Mouse (Mus musculus): ENCODE data around the gene Aspa. TPM values are rescaled to one million over a fixed set of nuclear protein-coding genes. Genes with fewer than 3 reads are reported as not detected.
A peak's percentile ranks its signal among the peaks of the same experiment; 100 is the strongest.

Gene Aspa
- 3.7 and 4.1 TPM in 2 replicates for polyA plus RNA-seq (2014; fragmentation: Nextera tagmentation; extraction: Ambion mirVana)

DNA sequence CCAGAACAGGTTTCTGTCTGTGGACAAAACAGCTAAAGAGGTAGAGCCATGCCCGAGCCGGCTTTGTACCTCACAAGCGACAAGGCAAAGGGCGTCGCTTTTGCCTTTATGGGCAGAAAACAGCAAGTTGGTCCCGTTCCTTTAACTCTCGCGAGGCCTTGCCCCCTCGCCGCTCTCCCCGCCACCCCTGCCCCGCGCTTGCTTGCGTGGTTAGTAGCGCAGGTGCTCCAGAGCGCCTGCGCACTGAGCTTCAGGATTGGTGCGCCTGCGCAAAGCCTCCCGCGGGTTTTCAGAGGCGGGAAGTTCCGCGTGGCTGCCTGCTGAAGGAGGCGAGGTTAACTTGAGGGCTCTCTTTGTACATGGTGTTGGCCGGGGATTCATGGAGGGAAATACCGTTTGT lies at the start of gene Aspa, which contains the start of the genes Gm49340 and Spata22:
Gene Aspa (minus strand): TSS at position 155 of the 400 bp plus-strand sequence.
Gene Gm49340 (plus strand): TSS at position 300 of the 400 bp plus-strand sequence.
Gene Spata22 (plus strand): TSS at position 300 of the 400 bp plus-strand sequence.
- 0 out of 2 replicates have a peak, but pooled peaks cover 2% of the 10 kb centered on the region for H3K4me1 ChIP-seq (ENCODE audit: control insufficient read depth, insufficient read depth, low read length)
- WGBS = 79% methylated on average over 27 of the region's 27 CpGs
- H3K4me3 ChIP-seq (ENCODE audit: low read depth, low read length) = no peak within 1 kb of the TSS
- H3K9me3 ChIP-seq (ENCODE audit: control insufficient read depth, low read depth, low read length) = no peaks in the 10 kb centered on the region
- H3K36me3 ChIP-seq (ENCODE audit: control insufficient read depth, insufficient read depth, low read length) = no peaks in the 10 kb centered on the region
- no peak within 1 kb of the TSS for H3K9ac ChIP-seq (replicated peaks; ENCODE audit: low read depth, low read length)
- H3K4me2 ChIP-seq (replicated peaks; ENCODE audit: low read depth, low read length) = no peak within 1 kb of the TSS
- no peak within 1 kb of the TSS for H3K27ac ChIP-seq (ENCODE audit: low read length)
- no peaks in the 10 kb centered on the region for H3K27me3 ChIP-seq (ENCODE audit: control insufficient read depth, insufficient read depth, low read length)
- no peak for ATAC-seq (ENCODE audit: insufficient number of reproducible peaks, insufficient read depth, low FRiP score, low read depth)

DNA sequence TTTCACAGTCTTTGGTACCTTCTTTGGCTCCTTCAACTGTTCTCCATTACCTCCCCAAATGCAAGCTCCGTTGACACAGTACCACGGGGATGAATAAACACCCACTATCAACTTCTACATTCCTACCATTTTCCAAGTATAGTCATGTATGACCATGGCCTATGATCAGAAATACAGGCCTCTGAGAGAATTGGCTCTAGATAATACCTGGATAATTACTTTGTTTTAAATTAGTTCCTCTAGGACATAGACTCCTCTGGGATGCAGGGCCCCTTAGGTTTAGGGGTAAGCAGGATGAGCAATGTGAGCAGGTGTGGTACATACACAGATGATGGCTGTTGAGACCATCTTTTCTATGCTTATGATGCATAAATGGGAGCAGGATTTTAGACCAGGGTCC lies 41.5 kb upstream of the Aspa start, which contains the start of gene Olfr376:
Gene Olfr376 (plus strand): TSS at position 301 of the 400 bp plus-strand sequence.
- H3K27me3 ChIP-seq (ENCODE audit: control insufficient read depth, insufficient read depth, low read length) = no peaks in the 10 kb centered on the region
- no peak within 1 kb of the TSS for H3K4me2 ChIP-seq (replicated peaks; ENCODE audit: low read depth, low read length)
- WGBS = 76% methylated on average over 2 of the region's 2 CpGs
- H3K9ac ChIP-seq (replicated peaks; ENCODE audit: low read depth, low read length) = no peak within 1 kb of the TSS
- H3K9me3 ChIP-seq (ENCODE audit: control insufficient read depth, low read depth, low read length) = no peaks in the 10 kb centered on the region
- H3K4me3 ChIP-seq (ENCODE audit: low read depth, low read length) = no peak within 1 kb of the TSS
- no peaks in the 10 kb centered on the region for H3K4me1 ChIP-seq (ENCODE audit: control insufficient read depth, insufficient read depth, low read length)
- ATAC-seq (ENCODE audit: insufficient number of reproducible peaks, insufficient read depth, low FRiP score, low read depth) = no peak
- no peaks in the 10 kb centered on the region for H3K36me3 ChIP-seq (ENCODE audit: control insufficient read depth, insufficient read depth, low read length)
- H3K27ac ChIP-seq (ENCODE audit: low read length) = no peak within 1 kb of the TSS

DNA sequence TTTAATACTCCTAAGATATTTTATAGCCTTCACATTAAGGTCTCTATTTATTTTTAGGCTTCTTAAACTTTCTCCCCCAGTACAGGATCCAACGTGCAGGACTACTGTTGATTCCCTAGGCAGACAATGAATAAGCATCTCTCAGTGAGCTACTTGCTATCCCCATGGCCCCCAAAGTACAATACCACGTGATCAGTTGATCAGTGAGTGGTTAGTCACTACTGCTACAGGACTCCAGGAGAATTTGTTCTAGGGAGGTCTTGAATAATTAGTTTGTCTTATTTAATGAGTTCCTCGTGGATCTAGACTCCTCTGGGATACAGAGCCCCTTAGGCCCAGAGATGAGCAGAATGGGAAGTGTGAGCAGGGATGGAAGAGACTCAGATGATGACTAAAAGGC lies 21.1 kb upstream of the Aspa start, which contains the start of gene Olfr20:
Gene Olfr20 (plus strand): TSS at position 301 of the 400 bp plus-strand sequence.
- ATAC-seq (ENCODE audit: insufficient number of reproducible peaks, insufficient read depth, low FRiP score, low read depth) = no peak

DNA sequence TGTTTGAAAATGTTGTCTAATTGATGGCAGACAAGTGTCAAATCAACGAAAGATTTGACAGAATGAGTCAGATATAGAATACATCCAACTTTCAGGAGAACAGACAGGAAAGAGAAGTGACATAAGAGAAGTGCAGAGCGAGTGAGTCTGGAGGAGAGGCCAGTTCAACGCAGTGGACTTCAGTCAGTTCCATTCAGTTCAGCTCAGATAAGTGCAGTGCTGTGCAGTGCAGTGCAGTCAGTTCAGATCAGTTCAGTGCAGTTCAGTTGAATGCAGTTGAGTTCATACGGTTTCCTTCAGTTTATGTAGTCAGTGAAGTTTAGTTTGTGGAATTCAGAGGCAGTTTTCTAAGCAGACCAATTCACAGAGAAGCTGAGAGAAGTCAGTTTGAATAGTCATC lies 7.5 kb upstream of the Aspa start:
- Histone ChIP-seq H3K9ac (replicated peaks; ENCODE audit: low read depth, low read length) (no peak overlapping the region), H3K4me1 (ENCODE audit: control insufficient read depth, insufficient read depth, low read length) (no peaks in the 10 kb centered on the region), H3K9me3 (ENCODE audit: control insufficient read depth, low read depth, low read length) (no peaks in the 10 kb centered on the region), H3K4me3 (ENCODE audit: low read depth, low read length) (no peak overlapping the region), H3K36me3 (ENCODE audit: control insufficient read depth, insufficient read depth, low read length) (no peaks in the 10 kb centered on the region), H3K27me3 (ENCODE audit: control insufficient read depth, insufficient read depth, low read length) (no peaks in the 10 kb centered on the region), H3K4me2 (replicated peaks; ENCODE audit: low read depth, low read length) (no peak overlapping the region), H3K27ac (ENCODE audit: low read length) (no peak overlapping the region)
- ATAC-seq (ENCODE audit: insufficient number of reproducible peaks, insufficient read depth, low FRiP score, low read depth) = no peak
- WGBS = 62% methylated on average over 4 of the region's 4 CpGs

More for the DNA sequence above, 21.1 kb upstream of the Aspa start, which contains the start of gene Olfr20:
- WGBS = 44% methylated on average over 3 of the region's 3 CpGs
- no peaks in the 10 kb centered on the region for H3K4me1 ChIP-seq (ENCODE audit: control insufficient read depth, insufficient read depth, low read length)
- H3K9ac ChIP-seq (replicated peaks; ENCODE audit: low read depth, low read length) = no peak within 1 kb of the TSS
- no peaks in the 10 kb centered on the region for H3K9me3 ChIP-seq (ENCODE audit: control insufficient read depth, low read depth, low read length)
- no peaks in the 10 kb centered on the region for H3K36me3 ChIP-seq (ENCODE audit: control insufficient read depth, insufficient read depth, low read length)
- no peak within 1 kb of the TSS for H3K4me2 ChIP-seq (replicated peaks; ENCODE audit: low read depth, low read length)
- H3K27ac ChIP-seq (ENCODE audit: low read length) = no peak within 1 kb of the TSS
- H3K4me3 ChIP-seq (ENCODE audit: low read depth, low read length) = no peak within 1 kb of the TSS
- H3K27me3 ChIP-seq (ENCODE audit: control insufficient read depth, insufficient read depth, low read length) = no peaks in the 10 kb centered on the region

DNA sequence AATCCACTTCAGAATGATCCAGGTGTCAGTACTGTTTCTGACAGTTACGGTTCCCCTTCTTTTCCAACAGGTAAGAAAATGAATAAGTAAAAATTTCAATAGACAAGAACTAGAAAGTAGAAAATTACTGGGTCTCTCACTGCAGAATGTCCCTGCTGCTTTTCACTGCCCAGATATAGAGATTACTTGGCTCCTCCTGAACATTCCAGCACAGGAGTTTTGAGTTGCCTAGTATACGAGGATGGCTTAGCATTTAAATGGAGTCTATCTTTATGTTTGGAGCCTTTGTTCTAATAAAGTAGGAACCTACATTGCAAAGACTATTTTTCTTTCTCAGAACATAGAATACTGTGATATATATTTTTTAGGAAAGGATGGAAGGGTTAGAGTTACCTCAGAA lies 4.0 kb upstream of the Aspa start:
- no peaks in the 10 kb centered on the region for H3K36me3 ChIP-seq (ENCODE audit: control insufficient read depth, insufficient read depth, low read length)
- 74% methylated on average over 2 of the region's 2 CpGs for WGBS
- H3K9ac ChIP-seq (replicated peaks; ENCODE audit: low read depth, low read length) = no peak overlapping the region
- H3K4me3 ChIP-seq (ENCODE audit: low read depth, low read length) = no peak overlapping the region
- no peaks in the 10 kb centered on the region for H3K27me3 ChIP-seq (ENCODE audit: control insufficient read depth, insufficient read depth, low read length)
- ATAC-seq (ENCODE audit: insufficient number of reproducible peaks, insufficient read depth, low FRiP score, low read depth) = no peak
- no peaks in the 10 kb centered on the region for H3K4me1 ChIP-seq (ENCODE audit: control insufficient read depth, insufficient read depth, low read length)
- no peaks in the 10 kb centered on the region for H3K9me3 ChIP-seq (ENCODE audit: control insufficient read depth, low read depth, low read length)
- no peak overlapping the region for H3K4me2 ChIP-seq (replicated peaks; ENCODE audit: low read depth, low read length)
- no peak overlapping the region for H3K27ac ChIP-seq (ENCODE audit: low read length)

DNA sequence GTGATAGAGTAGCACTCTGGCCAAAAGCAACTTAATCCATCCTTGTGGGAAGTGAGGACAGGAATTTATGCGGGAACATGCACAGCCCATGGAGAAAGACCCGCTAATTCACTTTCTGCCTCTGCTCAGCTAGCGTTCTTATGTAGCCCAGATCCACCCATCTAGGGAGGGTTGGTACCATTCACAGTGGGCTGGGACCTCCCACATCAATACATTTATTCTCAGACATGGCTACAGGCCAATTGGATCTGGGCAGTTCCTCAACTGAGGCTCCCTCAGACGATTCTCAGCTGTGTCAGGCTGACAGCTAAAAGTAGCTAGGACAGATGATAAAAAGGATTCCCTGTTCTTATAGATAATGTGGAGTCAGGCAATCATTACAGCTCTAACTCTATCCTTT lies 2.0 kb downstream of the Aspa start:
- no peak overlapping the region for H3K4me3 ChIP-seq (ENCODE audit: low read depth, low read length)
- no peaks in the 10 kb centered on the region for H3K9me3 ChIP-seq (ENCODE audit: control insufficient read depth, low read depth, low read length)
- H3K27ac ChIP-seq (ENCODE audit: low read length) = 0 out of 2 replicates have a peak overlapping the region, but pooled peaks have one; percentile 6
- WGBS = 36% methylated on average over 4 of the region's 4 CpGs
- no peaks in the 10 kb centered on the region for H3K27me3 ChIP-seq (ENCODE audit: control insufficient read depth, insufficient read depth, low read length)
- no peaks in the 10 kb centered on the region for H3K36me3 ChIP-seq (ENCODE audit: control insufficient read depth, insufficient read depth, low read length)
- H3K4me1 ChIP-seq (ENCODE audit: control insufficient read depth, insufficient read depth, low read length) = 0 out of 2 replicates have a peak, but pooled peaks cover 2% of the 10 kb centered on the region
- ATAC-seq (ENCODE audit: insufficient number of reproducible peaks, insufficient read depth, low FRiP score, low read depth) = peak; percentile 56; the same call in 1 of the 2 replicates
- no peak overlapping the region for H3K4me2 ChIP-seq (replicated peaks; ENCODE audit: low read depth, low read length)
- no peak overlapping the region for H3K9ac ChIP-seq (replicated peaks; ENCODE audit: low read depth, low read length)

DNA sequence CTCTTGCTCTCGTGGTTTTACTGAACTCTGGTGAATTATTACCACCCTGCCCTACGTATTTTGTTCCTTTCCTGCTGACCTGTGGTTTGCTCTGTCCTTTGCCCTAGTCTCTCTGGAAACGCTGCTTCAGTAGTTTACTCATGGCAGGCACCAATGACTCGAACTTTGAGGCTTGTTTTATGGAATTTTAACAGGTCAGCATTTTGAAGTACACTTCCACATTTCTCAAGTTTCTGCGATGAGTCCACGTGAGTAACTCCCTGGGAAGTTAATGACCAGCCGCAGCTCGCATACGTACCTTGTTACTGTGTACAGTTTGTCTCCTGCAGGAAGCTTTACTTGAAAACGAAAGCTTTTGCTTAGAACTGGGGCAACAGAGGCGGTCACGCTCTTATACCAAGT lies 2.9 kb downstream of the Aspa start:
- no peak overlapping the region for H3K4me3 ChIP-seq (ENCODE audit: low read depth, low read length)
- H3K27me3 ChIP-seq (ENCODE audit: control insufficient read depth, insufficient read depth, low read length) = no peaks in the 10 kb centered on the region
- peak overlapping the region; percentile 39; the same call in 1 of the 2 replicates for H3K27ac ChIP-seq (ENCODE audit: low read length)
- H3K4me1 ChIP-seq (ENCODE audit: control insufficient read depth, insufficient read depth, low read length) = 0 out of 2 replicates have a peak, but pooled peaks cover 2% of the 10 kb centered on the region
- H3K4me2 ChIP-seq (replicated peaks; ENCODE audit: low read depth, low read length) = peak overlapping the region; percentile 17; the same call in 1 of the 2 replicates
- no peak for ATAC-seq (ENCODE audit: insufficient number of reproducible peaks, insufficient read depth, low FRiP score, low read depth)
- H3K9ac ChIP-seq (replicated peaks; ENCODE audit: low read depth, low read length) = no peak overlapping the region
- WGBS = 27% methylated on average over 12 of the region's 12 CpGs
- H3K9me3 ChIP-seq (ENCODE audit: control insufficient read depth, low read depth, low read length) = no peaks in the 10 kb centered on the region
- no peaks in the 10 kb centered on the region for H3K36me3 ChIP-seq (ENCODE audit: control insufficient read depth, insufficient read depth, low read length)

DNA sequence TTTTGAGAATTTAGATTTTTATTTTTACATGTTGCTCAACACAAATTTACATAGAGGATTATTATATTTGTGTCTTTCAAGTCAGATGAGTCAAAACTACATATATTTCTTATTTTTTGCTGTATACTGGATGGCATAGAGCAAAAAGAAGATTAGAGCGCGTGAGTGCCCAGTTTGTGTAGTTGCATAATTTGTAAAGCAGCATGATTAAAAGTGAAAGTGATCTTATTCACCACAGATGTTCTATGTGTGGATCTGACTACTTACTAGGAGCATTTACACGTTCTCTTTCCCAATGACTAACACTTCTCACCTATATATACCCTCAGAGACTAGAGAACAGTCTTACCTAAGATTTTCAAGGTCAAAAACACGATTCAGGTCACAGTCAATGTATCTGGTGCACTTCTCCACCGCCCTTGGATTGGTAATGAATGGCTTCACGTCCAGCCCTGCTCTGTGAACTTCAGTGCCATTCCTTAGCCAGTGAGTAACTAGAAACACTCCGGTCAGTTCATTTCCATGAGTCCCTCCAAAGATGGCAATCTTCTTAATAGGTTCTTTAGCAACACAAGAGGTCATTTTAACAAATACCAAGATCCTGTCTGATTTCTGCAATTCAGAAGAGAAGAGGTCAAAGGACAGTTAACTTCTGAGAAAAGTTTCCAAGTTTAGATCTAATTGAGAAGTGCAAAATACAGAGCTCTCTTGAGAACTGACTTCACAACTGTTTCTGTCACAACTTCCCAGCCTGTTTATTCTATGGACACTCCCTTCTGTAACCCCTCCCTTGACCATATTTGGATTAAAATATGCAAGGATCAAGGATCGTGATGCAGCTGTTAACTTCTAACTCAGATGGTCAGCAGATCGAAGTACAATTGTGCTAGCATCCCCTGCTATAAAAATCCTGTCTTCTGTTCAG lies 5.2 kb downstream of the Aspa start:
- Histone ChIP-seq H3K4me2 (replicated peaks; ENCODE audit: low read depth, low read length) (0 out of 2 replicates have a peak overlapping the region, but pooled peaks have one; percentile 8), H3K4me1 (ENCODE audit: control insufficient read depth, insufficient read depth, low read length) (0 out of 2 replicates have a peak, but pooled peaks cover 2% of the 10 kb centered on the region), H3K27me3 (ENCODE audit: control insufficient read depth, insufficient read depth, low read length) (no peaks in the 10 kb centered on the region), H3K36me3 (ENCODE audit: control insufficient read depth, insufficient read depth, low read length) (no peaks in the 10 kb centered on the region), H3K4me3 (ENCODE audit: low read depth, low read length) (no peak overlapping the region), H3K27ac (ENCODE audit: low read length) (no peak overlapping the region), H3K9me3 (ENCODE audit: control insufficient read depth, low read depth, low read length) (no peaks in the 10 kb centered on the region), H3K9ac (replicated peaks; ENCODE audit: low read depth, low read length) (no peak overlapping the region)
- ATAC-seq (ENCODE audit: insufficient number of reproducible peaks, insufficient read depth, low FRiP score, low read depth) = no peak
- 61% methylated on average over 9 of the region's 9 CpGs for WGBS

Measured in stomach, embryonic 14.5 days (tissue).